Mouse (Mus musculus) cerebellum, adult 2 months (tissue): ENCODE measurements around the gene Spink2.

Experiments used
- CTCF ChIP-seq: fragments of 200-500 bp; IDR thresholded peaks from 2 replicates; pipeline ENCODE4 v1.5.1; 2011; ENCODE audit warnings: low read depth, mild to moderate bottlenecking, control low read depth, low read length, moderate library complexity, borderline replicate concordance; ENCODE audit not compliant: insufficient read depth
- POLR2A ChIP-seq: fragments of 200-500 bp; IDR thresholded peaks from 2 replicates; pipeline ENCODE4 v1.6.1; 2011; ENCODE audit warnings: low read length, control low read depth, borderline replicate concordance; ENCODE audit not compliant: insufficient read depth

DNA sequence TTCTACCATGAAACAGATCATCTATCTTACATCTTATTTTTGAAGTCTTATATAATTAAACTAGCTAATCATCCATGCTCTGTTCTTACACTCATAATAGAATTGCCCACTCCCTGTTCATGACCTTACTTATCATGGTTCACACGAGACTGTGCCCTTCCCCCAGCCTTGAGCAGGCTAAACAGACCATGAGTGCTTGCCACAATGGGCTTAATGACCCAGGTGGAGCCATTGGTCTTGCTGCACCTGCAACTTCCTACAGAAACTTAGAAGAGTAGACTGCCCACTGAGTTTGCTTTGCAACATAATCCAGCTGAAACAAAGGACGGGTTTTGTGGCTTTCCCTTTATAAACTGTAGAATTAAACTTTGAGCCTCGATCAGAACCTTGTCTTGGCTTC, 22.5 kb downstream of the Spink2 start:
- no peak for TF ChIP-seq POLR2A
- no peak for TF ChIP-seq CTCF
